Mouse (Mus musculus) forebrain, postnatal 0 days (tissue): ENCODE data around the gene Syt9. TPM values are rescaled to one million over a fixed set of nuclear protein-coding genes. Genes with fewer than 3 reads are reported as not detected.
A peak's percentile ranks its signal among the peaks of the same experiment; 100 is the strongest.

Experiments
- ATAC-seq: fragments of 200-750 bp; cut with Nextera tagmentation; 2 replicates; pipeline ENCODE4 v1.8.0; 2017; ENCODE audit warnings: mild to moderate bottlenecking, moderate library complexity
- DNase-seq: peaks from one replicate; pipeline ENCODE4 v3.0.0-alpha.2; 2015
- H3K27ac ChIP-seq: fragments of 300-500 bp; sonication (generic); 2 replicates; pipeline ENCODE4 v1.5.1; 2014; ENCODE audit warnings: low read depth, mild to moderate bottlenecking, antibody characterized with exemption, low read length, moderate library complexity, mixed read lengths
- H3K27me3 ChIP-seq: fragments of 300-500 bp; sonication (generic); 2 replicates; pipeline ENCODE4 v1.6.1; 2014; ENCODE audit warnings: mild to moderate bottlenecking, low read length, mixed read lengths; ENCODE audit not compliant: insufficient read depth
- H3K36me3 ChIP-seq: fragments of 300-500 bp; sonication (generic); 2 replicates; pipeline ENCODE4 v1.6.1; 2014; ENCODE audit warnings: mild to moderate bottlenecking, moderate library complexity; ENCODE audit not compliant: insufficient read depth
- H3K4me1 ChIP-seq: fragments of 300-500 bp; sonication (generic); 2 replicates; pipeline ENCODE4 v1.6.1; 2014; ENCODE audit warnings: antibody characterized with exemption; ENCODE audit not compliant: insufficient read depth
- H3K4me2 ChIP-seq: fragments of 300-500 bp; sonication (generic); 2 replicates; pipeline ENCODE4 v1.6.1; 2014; ENCODE audit warnings: low read depth, mild to moderate bottlenecking, moderate library complexity
- H3K4me3 ChIP-seq: fragments of 300-500 bp; sonication (generic); 2 replicates; pipeline ENCODE4 v1.5.1; 2014; ENCODE audit warnings: low read depth, low read length, mixed read lengths
- H3K9ac ChIP-seq: fragments of 300-500 bp; sonication (generic); 2 replicates; pipeline ENCODE4 v1.6.1; 2014; ENCODE audit warnings: mild to moderate bottlenecking
- H3K9me3 ChIP-seq: fragments of 300-500 bp; sonication (generic); 2 replicates; pipeline ENCODE4 v1.6.1; 2016; ENCODE audit warnings: low read length
- CTCF ChIP-seq: sonication (generic); IDR thresholded peaks from 2 replicates; pipeline ENCODE4 v1.5.1; 2016; ENCODE audit warnings: antibody characterized with exemption, control low read depth, low read depth
- WGBS: fragments of 180-500 bp; shearing (Covaris S2); extraction: QIAGEN DNeasy Blood & Tissue Kit; methylation state at CpG from one replicate; pipeline ENCODE4 v1.1.7; 2014; 5-methylcytosine and 5-hydroxymethylcytosine counted together
- polyA plus RNA-seq: library from polyadenylated mRNA; unstranded; fragments of >200 nt; fragmentation: Nextera tagmentation; extraction: Ambion mirVana; gene quantifications from 2 replicates; pipeline ENCODE4 v1.2.1, GENCODE M21; 2015
- total RNA-seq: library from RNA; depleted of rRNA; stranded (reverse); fragments of >200 nt; gene quantifications from 2 replicates; pipeline ENCODE4 v1.2.3, GENCODE M21; 2014

Gene Syt9
- total and polyA plus RNA-seq, 2 experiments from 2014 or later: 13.7 to 23.9 TPM

- no peak for TF ChIP-seq CTCF
- Histone ChIP-seq H3K4me2 (no peak overlapping the region), H3K4me3 (no peak overlapping the region), H3K27ac (no peak overlapping the region), H3K4me1 (no peaks in the 10 kb centered on the region), H3K9ac (no peak overlapping the region), H3K27me3 (no peaks in the 10 kb centered on the region), H3K36me3 (no peaks in the 10 kb centered on the region), H3K9me3 (no peaks in the 10 kb centered on the region)
- DNase-seq (no peak), ATAC-seq (no peak)
- 60% methylated on average over 3 of the region's 3 CpGs for whole genome bisulfite sequencing
These were observed 32.7 kb downstream of the Syt9 start for GRCm38 (mm10) chr7:107403261-107403660.

- H3K4me1 ChIP-seq: no peaks in the 10 kb centered on the region
- ATAC-seq (no peak), DNase-seq (no peak)
- no peaks in the 10 kb centered on the region for H3K9me3 ChIP-seq
- no peak overlapping the region for H3K4me2 ChIP-seq
- TF ChIP-seq CTCF: no peak
- H3K36me3 ChIP-seq: no peaks in the 10 kb centered on the region
- no peak overlapping the region for H3K4me3 ChIP-seq
- H3K27me3 ChIP-seq: no peaks in the 10 kb centered on the region
- 92% methylated on average over 6 of the region's 6 CpGs for WGBS
- no peak overlapping the region for H3K27ac ChIP-seq
- no peak overlapping the region for H3K9ac ChIP-seq
These were observed 44.4 kb downstream of the Syt9 start for GRCm38 (mm10) chr7:107414928-107415327.

- Histone ChIP-seq H3K4me2 (no peak overlapping the region), H3K36me3 (no peaks in the 10 kb centered on the region), H3K27me3 (no peaks in the 10 kb centered on the region), H3K9me3 (no peaks in the 10 kb centered on the region), H3K9ac (no peak overlapping the region), H3K4me1 (no peaks in the 10 kb centered on the region), H3K27ac (no peak overlapping the region), H3K4me3 (no peak overlapping the region)
- 63% methylated on average over 3 of the region's 3 CpGs for WGBS
- DNase-seq: no peak
- no peak for TF ChIP-seq CTCF
- ATAC-seq: no peak
These were observed 46.7 kb downstream of the Syt9 start for GRCm38 (mm10) chr7:107417043-107417850.

DNA sequence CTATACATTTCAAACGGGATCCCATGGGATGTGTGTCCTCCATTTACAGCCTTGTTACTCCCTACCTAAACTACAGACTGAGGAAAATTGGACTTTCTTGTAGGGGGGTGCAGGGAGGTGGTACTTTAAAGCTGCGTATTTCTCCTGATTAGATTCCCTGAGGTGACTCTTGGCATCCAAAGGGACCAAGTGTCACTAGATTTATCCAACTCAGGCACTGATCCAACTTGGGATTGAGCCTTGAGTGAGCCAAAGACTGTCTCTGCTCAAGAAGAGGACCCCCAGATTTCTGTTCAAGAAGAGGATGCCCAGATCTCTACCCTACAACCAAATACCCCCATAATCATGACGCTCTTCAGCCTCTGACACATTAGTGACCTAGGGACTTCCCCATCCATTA, 66.9 kb downstream of the Syt9 start:
- Histone ChIP-seq H3K4me1 (no peaks in the 10 kb centered on the region), H3K27me3 (no peaks in the 10 kb centered on the region), H3K4me3 (no peak overlapping the region), H3K9me3 (no peaks in the 10 kb centered on the region), H3K36me3 (0 out of 2 replicates have a peak, but pooled peaks cover 4% of the 10 kb centered on the region), H3K9ac (no peak overlapping the region), H3K4me2 (no peak overlapping the region), H3K27ac (no peak overlapping the region)
- no peak for TF ChIP-seq CTCF
- DNase-seq (no peak), ATAC-seq (no peak)
- 92% methylated on average over 3 of the region's 3 CpGs for WGBS

GRCm38 (mm10) chr7:107444579-107444978, 74.1 kb downstream of the Syt9 start:
- Histone ChIP-seq H3K4me3 (no peak overlapping the region), H3K4me1 (no peaks in the 10 kb centered on the region), H3K27ac (no peak overlapping the region), H3K27me3 (no peaks in the 10 kb centered on the region), H3K9me3 (no peaks in the 10 kb centered on the region), H3K4me2 (no peak overlapping the region), H3K9ac (no peak overlapping the region), H3K36me3 (no peaks in the 10 kb centered on the region)
- TF ChIP-seq CTCF: no peak
- ATAC-seq (no peak), DNase-seq (no peak)

GRCm38 (mm10) chr7:107454660-107455059, 84.1 kb downstream of the Syt9 start:
- DNase-seq: no peak
- ATAC-seq: peak; percentile 28
- Histone ChIP-seq H3K27me3 (no peaks in the 10 kb centered on the region), H3K4me2 (no peak overlapping the region), H3K9me3 (no peaks in the 10 kb centered on the region), H3K4me3 (no peak overlapping the region), H3K27ac (no peak overlapping the region), H3K36me3 (no peaks in the 10 kb centered on the region), H3K9ac (no peak overlapping the region), H3K4me1 (0 out of 2 replicates have a peak, but pooled peaks cover 4% of the 10 kb centered on the region)
- no peak for TF ChIP-seq CTCF
- 80% methylated on average over 2 of the region's 2 CpGs for WGBS

DNA sequence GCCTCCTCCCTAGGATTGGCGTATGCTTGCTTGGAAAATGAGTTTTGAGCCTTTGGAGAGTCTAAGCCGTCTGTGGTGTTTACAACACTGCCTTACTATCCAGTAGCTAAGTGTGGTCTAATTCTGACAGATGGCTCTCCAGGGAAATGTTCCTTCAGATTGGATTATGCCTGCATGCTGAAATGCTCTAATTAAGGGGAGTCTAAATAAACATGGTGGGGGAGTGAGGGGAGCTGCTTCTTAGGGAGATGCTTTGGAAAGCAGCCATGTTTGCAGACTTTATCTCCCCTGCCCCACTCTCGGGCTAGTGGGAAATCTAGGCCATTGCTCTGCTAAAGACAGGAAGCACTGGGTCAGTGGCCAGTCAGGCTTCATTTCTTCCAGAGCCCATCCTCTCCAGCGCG, 84.6 kb downstream of the Syt9 start:
- DNase-seq (peak; percentile 39), ATAC-seq (peak; percentile 95)
- H3K27ac ChIP-seq: no peak overlapping the region
- 0 out of 2 replicates have a peak, but pooled peaks cover 4% of the 10 kb centered on the region for H3K4me1 ChIP-seq
- TF ChIP-seq CTCF: no peak
- H3K36me3 ChIP-seq: no peaks in the 10 kb centered on the region
- no peak overlapping the region for H3K4me2 ChIP-seq
- no peak overlapping the region for H3K9ac ChIP-seq
- WGBS: 49% methylated on average over 5 of the region's 5 CpGs
- H3K9me3 ChIP-seq: no peaks in the 10 kb centered on the region
- H3K4me3 ChIP-seq: no peak overlapping the region
- no peaks in the 10 kb centered on the region for H3K27me3 ChIP-seq
